Mouse (Mus musculus): Measurements from ENCODE around the gene Sclt1. TPM values are rescaled to one million over a fixed set of nuclear protein-coding genes. Genes with fewer than 3 reads are reported as not detected.
A peak's percentile ranks its signal among the peaks of the same experiment; 100 is the strongest.

The Sclt1 gene
- polyA plus RNA-seq, 1 experiment from 2014 or later: 21.5 TPM

GRCm38 (mm10) chr3:41605601-41606329 is 136.5 kb downstream of the Sclt1 start:
- WGBS: 58% methylated on average over 13 of the region's 13 CpGs
- Histone ChIP-seq H3K4me2 (no peak overlapping the region), H3K4me3 (replicated peaks) (no peak overlapping the region), H3K9ac (replicated peaks) (no peak overlapping the region), H3K9me3 (replicated peaks) (no peaks in the 10 kb centered on the region), H3K4me1 (peaks cover 39% of the 10 kb centered on the region), H3K36me3 (peaks cover 16% of the 10 kb centered on the region), H3K27ac (replicated peaks) (no peak overlapping the region), H3K27me3 (replicated peaks) (no peaks in the 10 kb centered on the region)
- peak; percentile 32 for ATAC-seq (ENCODE audit: low FRiP score)

- ATAC-seq (ENCODE audit: low FRiP score): no peak
- Histone ChIP-seq H3K4me2 (no peak overlapping the region), H3K36me3 (peaks cover 7% of the 10 kb centered on the region), H3K9ac (replicated peaks) (no peak overlapping the region), H3K27me3 (replicated peaks) (no peaks in the 10 kb centered on the region), H3K27ac (replicated peaks) (no peak overlapping the region), H3K4me1 (peaks cover 39% of the 10 kb centered on the region), H3K4me3 (replicated peaks) (no peak overlapping the region), H3K9me3 (replicated peaks) (no peaks in the 10 kb centered on the region)
- 94% methylated on average over 12 of the region's 12 CpGs for WGBS
These were observed 137.5 kb downstream of the Sclt1 start for GRCm38 (mm10) chr3:41604629-41605321.

- Histone ChIP-seq H3K9me3 (replicated peaks) (no peaks in the 10 kb centered on the region), H3K9ac (replicated peaks) (no peak overlapping the region), H3K36me3 (0 out of 2 replicates have a peak, but pooled peaks cover 5% of the 10 kb centered on the region), H3K4me3 (replicated peaks) (no peak overlapping the region), H3K27me3 (replicated peaks) (no peaks in the 10 kb centered on the region), H3K4me2 (no peak overlapping the region), H3K4me1 (peaks cover 39% of the 10 kb centered on the region), H3K27ac (replicated peaks) (peak overlapping the region; percentile 29; the same call in 1 of the 2 replicates)
- peak; percentile 46; the same call in 1 of the 2 replicates for ATAC-seq (ENCODE audit: low FRiP score)
- 29% methylated on average over 5 of the region's 5 CpGs for WGBS
These were observed 138.8 kb downstream of the Sclt1 start for GRCm38 (mm10) chr3:41603470-41604019.

GRCm38 (mm10) chr3:41602933-41603332 is 139.4 kb downstream of the Sclt1 start:
- H3K27me3 ChIP-seq (replicated peaks): no peaks in the 10 kb centered on the region
- no peak overlapping the region for H3K4me2 ChIP-seq
- no peak overlapping the region for H3K4me3 ChIP-seq (replicated peaks)
- peak overlapping the region; percentile 29; the same call in 1 of the 2 replicates for H3K27ac ChIP-seq (replicated peaks)
- no peaks in the 10 kb centered on the region for H3K9me3 ChIP-seq (replicated peaks)
- peak; percentile 15; the same call in 1 of the 2 replicates for ATAC-seq (ENCODE audit: low FRiP score)
- H3K9ac ChIP-seq (replicated peaks): no peak overlapping the region
- 0 out of 2 replicates have a peak, but pooled peaks cover 8% of the 10 kb centered on the region for H3K36me3 ChIP-seq
- peaks cover 39% of the 10 kb centered on the region for H3K4me1 ChIP-seq
- WGBS: 41% methylated on average over 10 of the region's 10 CpGs

- H3K4me1 ChIP-seq: peaks cover 39% of the 10 kb centered on the region
- H3K36me3 ChIP-seq: peaks cover 17% of the 10 kb centered on the region
- ATAC-seq (ENCODE audit: low FRiP score): no peak
- 80% methylated on average over 9 of the region's 9 CpGs for WGBS
- H3K27ac ChIP-seq (replicated peaks): no peak overlapping the region
- H3K4me2 ChIP-seq: no peak overlapping the region
- H3K9ac ChIP-seq (replicated peaks): no peak overlapping the region
- H3K27me3 ChIP-seq (replicated peaks): no peaks in the 10 kb centered on the region
- H3K9me3 ChIP-seq (replicated peaks): no peaks in the 10 kb centered on the region
- no peak overlapping the region for H3K4me3 ChIP-seq (replicated peaks)
These were observed 140.9 kb downstream of the Sclt1 start for GRCm38 (mm10) chr3:41601226-41602020.

GRCm38 (mm10) chr3:41599806-41600589 is 142.3 kb downstream of the Sclt1 start:
- Histone ChIP-seq H3K9me3 (replicated peaks) (no peaks in the 10 kb centered on the region), H3K27ac (replicated peaks) (no peak overlapping the region), H3K36me3 (peaks cover 20% of the 10 kb centered on the region), H3K9ac (replicated peaks) (no peak overlapping the region), H3K4me3 (replicated peaks) (no peak overlapping the region), H3K4me1 (peaks cover 27% of the 10 kb centered on the region), H3K4me2 (no peak overlapping the region), H3K27me3 (replicated peaks) (no peaks in the 10 kb centered on the region)
- 76% methylated on average over 14 of the region's 14 CpGs for WGBS
- ATAC-seq (ENCODE audit: low FRiP score): no peak

GRCm38 (mm10) chr3:41599226-41599625 is 143.1 kb downstream of the Sclt1 start:
- Histone ChIP-seq H3K4me3 (replicated peaks) (no peak overlapping the region), H3K9ac (replicated peaks) (no peak overlapping the region), H3K36me3 (peaks cover 23% of the 10 kb centered on the region), H3K4me2 (no peak overlapping the region), H3K27ac (replicated peaks) (no peak overlapping the region), H3K9me3 (replicated peaks) (no peaks in the 10 kb centered on the region), H3K4me1 (peaks cover 19% of the 10 kb centered on the region), H3K27me3 (replicated peaks) (no peaks in the 10 kb centered on the region)
- WGBS: 95% methylated on average over 10 of the region's 10 CpGs
- no peak for ATAC-seq (ENCODE audit: low FRiP score)

GRCm38 (mm10) chr3:41598412-41598811 is 143.9 kb downstream of the Sclt1 start:
- H3K27ac ChIP-seq (replicated peaks): no peak overlapping the region
- no peak overlapping the region for H3K4me2 ChIP-seq
- peaks cover 11% of the 10 kb centered on the region for H3K4me1 ChIP-seq
- WGBS: 78% methylated on average over 9 of the region's 9 CpGs
- ATAC-seq (ENCODE audit: low FRiP score): no peak
- H3K9ac ChIP-seq (replicated peaks): no peak overlapping the region
- peaks cover 32% of the 10 kb centered on the region for H3K36me3 ChIP-seq
- no peaks in the 10 kb centered on the region for H3K9me3 ChIP-seq (replicated peaks)
- no peaks in the 10 kb centered on the region for H3K27me3 ChIP-seq (replicated peaks)
- H3K4me3 ChIP-seq (replicated peaks): no peak overlapping the region

GRCm38 (mm10) chr3:41597036-41597435 is 145.3 kb downstream of the Sclt1 start:
- Histone ChIP-seq H3K4me2 (no peak overlapping the region), H3K9me3 (replicated peaks) (no peaks in the 10 kb centered on the region), H3K27ac (replicated peaks) (no peak overlapping the region), H3K36me3 (peaks cover 32% of the 10 kb centered on the region), H3K4me1 (no peaks in the 10 kb centered on the region), H3K27me3 (replicated peaks) (no peaks in the 10 kb centered on the region), H3K4me3 (replicated peaks) (no peak overlapping the region), H3K9ac (replicated peaks) (no peak overlapping the region)
- no peak for ATAC-seq (ENCODE audit: low FRiP score)
- WGBS: 95% methylated on average over 8 of the region's 8 CpGs

- H3K36me3 ChIP-seq: peaks cover 36% of the 10 kb centered on the region
- WGBS: 97% methylated on average over 4 of the region's 4 CpGs
- ATAC-seq (ENCODE audit: low FRiP score): no peak
These were observed 147.3 kb downstream of the Sclt1 start for GRCm38 (mm10) chr3:41595010-41595409.

More at GRCm38 (mm10) chr3:41595010-41595409, 147.3 kb downstream of the Sclt1 start:
- H3K4me2 ChIP-seq: no peak overlapping the region
- H3K9me3 ChIP-seq (replicated peaks): no peaks in the 10 kb centered on the region
- no peaks in the 10 kb centered on the region for H3K4me1 ChIP-seq
- no peak overlapping the region for H3K27ac ChIP-seq (replicated peaks)
- no peak overlapping the region for H3K4me3 ChIP-seq (replicated peaks)
- H3K27me3 ChIP-seq (replicated peaks): no peaks in the 10 kb centered on the region
- H3K9ac ChIP-seq (replicated peaks): no peak overlapping the region

All from neural tube, embryonic 15.5 days (tissue).